Mouse (Mus musculus): ENCODE results near the gene Foxn2.

DNA sequence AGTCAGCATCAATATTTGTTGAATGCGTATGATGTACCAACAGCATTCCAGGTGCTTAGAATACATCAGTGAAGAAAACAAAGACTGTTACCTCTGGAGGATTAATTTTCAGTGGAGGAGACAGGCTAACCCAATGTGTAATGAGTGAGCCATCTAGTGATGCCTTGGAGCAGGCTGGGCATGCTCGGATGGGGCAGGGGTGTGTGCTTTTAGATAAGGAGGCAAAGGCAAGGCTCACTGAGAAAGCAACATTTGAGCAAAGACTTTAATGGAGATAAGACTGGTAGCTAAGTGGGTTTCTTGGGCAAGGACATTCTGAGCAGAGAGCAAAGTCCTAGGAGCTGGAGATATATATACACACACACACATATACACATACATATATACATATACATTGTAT is 9.8 kb upstream of the Foxn2 start:
- no peak for TF ChIP-seq CTCF (IDR thresholded peaks at IDR 0.05; ENCODE audit: control insufficient read depth, insufficient read depth, insufficient replicate concordance, low read depth, low read length)
- no peak for TF ChIP-seq POLR2A (IDR thresholded peaks at IDR 0.05; ENCODE audit: control insufficient read depth, low read depth, low read length)
